Mouse (Mus musculus) midbrain, postnatal 0 days (tissue): ENCODE data around the gene Cxcl2. TPM values are rescaled to one million over a fixed set of nuclear protein-coding genes. Genes with fewer than 3 reads are reported as not detected.

Experiments
- ATAC-seq: fragments of 200-750 bp; cut with Nextera tagmentation; 2 replicates; pipeline ENCODE4 v1.8.0; 2017; ENCODE audit warnings: moderate number of reproducible peaks, mild to moderate bottlenecking, moderate TSS enrichment, moderate library complexity; ENCODE audit not compliant: low FRiP score
- DNase-seq: peaks from one replicate; pipeline ENCODE4 v3.0.0-alpha.2; 2015; ENCODE audit warnings: low spot score
- H3K27ac ChIP-seq: fragments of 300-500 bp; sonication (generic); 2 replicates; pipeline ENCODE4 v1.5.1; 2014; ENCODE audit warnings: low read depth, mild to moderate bottlenecking, low read length, mixed read lengths
- H3K27me3 ChIP-seq: fragments of 300-500 bp; sonication (generic); 2 replicates; pipeline ENCODE4 v1.6.1; 2014; ENCODE audit warnings: low read length, control low read depth, mixed read lengths; ENCODE audit not compliant: insufficient read depth
- H3K36me3 ChIP-seq: fragments of 300-500 bp; sonication (generic); 2 replicates; pipeline ENCODE4 v1.6.1; 2014; ENCODE audit warnings: low read length, control low read depth, mixed read lengths; ENCODE audit not compliant: insufficient read depth
- H3K4me1 ChIP-seq: fragments of 300-500 bp; sonication (generic); 2 replicates; pipeline ENCODE4 v1.6.1; 2014; ENCODE audit warnings: mild to moderate bottlenecking, control low read depth, antibody characterized with exemption, low read length, mixed read lengths; ENCODE audit not compliant: insufficient read depth
- H3K4me2 ChIP-seq: fragments of 300-500 bp; sonication (generic); 2 replicates; pipeline ENCODE4 v1.6.1; 2014; ENCODE audit warnings: low read depth, mild to moderate bottlenecking, low read length, mixed read lengths; ENCODE audit not compliant: poor library complexity, severe bottlenecking
- H3K4me3 ChIP-seq: fragments of 300-500 bp; sonication (generic); 2 replicates; pipeline ENCODE4 v1.5.1; 2014; ENCODE audit warnings: low read depth, mild to moderate bottlenecking, low read length, moderate library complexity
- H3K9ac ChIP-seq: fragments of 300-500 bp; sonication (generic); replicated peaks from 2 replicates; pipeline ENCODE4 v1.6.1; 2014; ENCODE audit warnings: mild to moderate bottlenecking, low read length, moderate library complexity, mixed read lengths; ENCODE audit not compliant: poor library complexity, severe bottlenecking
- H3K9me3 ChIP-seq: fragments of 300-500 bp; sonication (generic); 2 replicates; pipeline ENCODE4 v1.6.1; 2016; ENCODE audit warnings: low read length, control low read depth
- CTCF ChIP-seq: IDR thresholded peaks from 2 replicates; pipeline ENCODE4 v1.5.1; 2016; ENCODE audit warnings: antibody characterized with exemption, mild to moderate bottlenecking
- WGBS: fragments of 180-500 bp; shearing (Covaris S2); extraction: QIAGEN DNeasy Blood & Tissue Kit; methylation state at CpG from one replicate; pipeline ENCODE4 v1.1.7; 2014; 5-methylcytosine and 5-hydroxymethylcytosine counted together
- polyA plus RNA-seq: library from polyadenylated mRNA; unstranded; fragments of >200 nt; fragmentation: Nextera tagmentation; extraction: Ambion mirVana; gene quantifications from 2 replicates; pipeline ENCODE4 v1.2.1, GENCODE M21; 2015
- total RNA-seq: library from RNA; depleted of rRNA; stranded (reverse); fragments of >200 nt; gene quantifications from 2 replicates; pipeline ENCODE4 v1.2.3, GENCODE M21; 2014

Gene Cxcl2
- total and polyA plus RNA-seq, 2 experiments from 2014 or later, result 0.14 TPM; not detected in 1

GRCm38 (mm10) chr5:90879307-90880014, 24.2 kb upstream of the Cxcl2 start:
- no peaks in the 10 kb centered on the region for H3K4me1 ChIP-seq
- H3K9ac ChIP-seq, result no peak overlapping the region
- no peak overlapping the region for H3K4me2 ChIP-seq
- DNase-seq, result no peak
- no peaks in the 10 kb centered on the region for H3K27me3 ChIP-seq
- no peak for ATAC-seq
- no peak overlapping the region for H3K27ac ChIP-seq
- H3K4me3 ChIP-seq, result no peak overlapping the region
- no peaks in the 10 kb centered on the region for H3K9me3 ChIP-seq
- no peak for TF ChIP-seq CTCF
- 79% methylated on average over 3 of the region's 3 CpGs for WGBS
- no peaks in the 10 kb centered on the region for H3K36me3 ChIP-seq

- no peak for TF ChIP-seq CTCF
- 85% methylated on average over 7 of the region's 7 CpGs for WGBS
- H3K27ac ChIP-seq, result no peak overlapping the region
These were observed 23.3 kb upstream of the Cxcl2 start for GRCm38 (mm10) chr5:90880335-90880850.

DNA sequence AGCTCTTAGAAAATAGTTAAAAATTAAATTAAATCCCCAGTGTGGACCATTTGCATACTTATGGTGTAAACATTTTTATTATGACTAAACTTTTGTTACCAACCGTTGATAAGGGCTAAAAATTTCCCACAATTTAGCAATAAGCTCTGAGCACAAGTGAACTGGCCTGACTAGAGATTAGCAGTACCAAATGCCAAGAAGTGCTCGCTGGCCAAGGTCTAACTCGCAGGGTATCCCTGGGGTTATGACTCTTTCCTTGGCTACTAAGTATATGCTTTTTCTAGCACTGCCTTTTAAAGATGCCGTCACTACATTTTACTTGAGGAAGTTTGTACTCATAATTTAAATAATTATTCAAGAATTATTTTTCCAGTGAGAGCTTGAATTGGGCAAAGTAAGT, 22.6 kb upstream of the Cxcl2 start:
- no peaks in the 10 kb centered on the region for H3K36me3 ChIP-seq
- no peak overlapping the region for H3K4me3 ChIP-seq
- no peak overlapping the region for H3K27ac ChIP-seq
- ATAC-seq (no peak), DNase-seq (no peak)
- TF ChIP-seq CTCF, result no peak
- no peaks in the 10 kb centered on the region for H3K9me3 ChIP-seq
- WGBS, result 88% methylated on average over 4 of the region's 4 CpGs
- no peak overlapping the region for H3K4me2 ChIP-seq
- no peaks in the 10 kb centered on the region for H3K4me1 ChIP-seq
- no peaks in the 10 kb centered on the region for H3K27me3 ChIP-seq
- no peak overlapping the region for H3K9ac ChIP-seq

More at GRCm38 (mm10) chr5:90880335-90880850, 23.3 kb upstream of the Cxcl2 start:
- DNase-seq (no peak), ATAC-seq (no peak)
- no peak overlapping the region for H3K4me2 ChIP-seq
- no peaks in the 10 kb centered on the region for H3K4me1 ChIP-seq
- no peaks in the 10 kb centered on the region for H3K36me3 ChIP-seq
- H3K27me3 ChIP-seq, result no peaks in the 10 kb centered on the region
- no peak overlapping the region for H3K9ac ChIP-seq
- H3K4me3 ChIP-seq, result no peak overlapping the region
- no peaks in the 10 kb centered on the region for H3K9me3 ChIP-seq

DNA sequence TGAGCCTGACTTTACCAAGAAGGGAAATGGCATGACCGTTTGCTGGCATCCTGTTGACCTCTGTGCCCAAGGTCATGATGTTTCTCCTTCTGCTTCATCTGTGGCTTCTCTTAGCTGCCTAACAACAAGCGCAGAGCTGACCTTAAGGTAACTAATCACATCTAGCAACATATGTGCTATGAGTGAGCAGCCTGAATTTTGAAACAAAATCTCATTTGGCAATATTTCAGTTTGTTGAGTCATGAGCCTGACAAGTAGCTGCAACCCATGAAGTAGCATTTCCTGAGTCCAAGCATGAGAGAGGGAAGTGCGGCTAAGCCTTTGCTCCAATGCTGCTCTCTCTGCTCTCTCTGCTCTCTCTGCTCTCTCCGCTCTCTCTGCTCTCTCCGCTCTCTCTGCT, 22.0 kb upstream of the Cxcl2 start:
- H3K27ac ChIP-seq, result no peak overlapping the region
- no peak overlapping the region for H3K9ac ChIP-seq
- WGBS, result 92% methylated on average over 5 of the region's 5 CpGs
- no peaks in the 10 kb centered on the region for H3K36me3 ChIP-seq
- H3K4me3 ChIP-seq, result no peak overlapping the region
- ATAC-seq (no peak), DNase-seq (no peak)
- TF ChIP-seq CTCF, result no peak
- H3K4me1 ChIP-seq, result no peaks in the 10 kb centered on the region
- no peaks in the 10 kb centered on the region for H3K27me3 ChIP-seq
- no peaks in the 10 kb centered on the region for H3K9me3 ChIP-seq
- H3K4me2 ChIP-seq, result no peak overlapping the region

- no peaks in the 10 kb centered on the region for H3K4me1 ChIP-seq
- no peak overlapping the region for H3K4me3 ChIP-seq
- H3K27ac ChIP-seq, result no peak overlapping the region
- whole genome bisulfite sequencing, result 78% methylated on average over 5 of the region's 5 CpGs
- H3K27me3 ChIP-seq, result no peaks in the 10 kb centered on the region
- no peak for TF ChIP-seq CTCF
- DNase-seq (no peak), ATAC-seq (no peak)
- H3K9ac ChIP-seq, result no peak overlapping the region
- H3K9me3 ChIP-seq, result no peaks in the 10 kb centered on the region
- no peaks in the 10 kb centered on the region for H3K36me3 ChIP-seq
- no peak overlapping the region for H3K4me2 ChIP-seq
These were observed 21.5 kb upstream of the Cxcl2 start for GRCm38 (mm10) chr5:90882146-90882545.

DNA sequence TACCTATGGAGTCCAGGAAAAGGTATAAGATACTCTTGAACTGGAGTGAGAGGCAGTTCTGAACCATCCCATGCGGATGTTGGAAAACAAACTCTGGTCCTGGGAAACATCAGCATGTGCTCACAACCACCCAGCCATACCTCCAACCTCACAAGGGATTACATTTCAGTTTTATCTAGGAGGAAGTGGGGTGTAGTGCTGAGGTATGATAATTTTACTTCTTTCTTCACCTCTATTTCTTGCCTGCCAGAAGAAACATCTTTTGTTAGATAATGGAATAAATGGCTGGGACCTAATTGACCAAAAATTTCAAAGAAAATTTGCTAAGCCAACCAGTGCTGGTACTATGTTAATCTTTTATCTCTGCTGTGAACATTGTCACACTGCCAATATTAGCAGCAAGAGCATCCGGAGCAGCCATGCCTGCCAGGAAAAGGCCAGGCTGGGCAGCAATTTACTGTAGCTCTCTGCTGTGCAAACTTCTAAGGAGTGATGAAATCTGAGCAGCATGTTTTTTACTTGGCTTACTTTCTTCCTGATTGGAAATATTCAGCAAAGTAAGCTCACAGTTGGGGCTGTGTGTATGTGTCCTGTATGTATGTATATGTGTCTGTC, 18.9 kb upstream of the Cxcl2 start:
- WGBS, result 67% methylated on average over 2 of the region's 2 CpGs
- no peak overlapping the region for H3K27ac ChIP-seq
- H3K9ac ChIP-seq, result no peak overlapping the region
- H3K4me3 ChIP-seq, result no peak overlapping the region
- H3K36me3 ChIP-seq, result no peaks in the 10 kb centered on the region
- no peak overlapping the region for H3K4me2 ChIP-seq
- H3K4me1 ChIP-seq, result no peaks in the 10 kb centered on the region
- no peak for TF ChIP-seq CTCF
- ATAC-seq (no peak), DNase-seq (peak; percentile 48)
- no peaks in the 10 kb centered on the region for H3K9me3 ChIP-seq
- H3K27me3 ChIP-seq, result no peaks in the 10 kb centered on the region
